Mouse (Mus musculus): ENCODE measurements around the gene Brd2. TPM values are rescaled to one million over a fixed set of nuclear protein-coding genes. Genes with fewer than 3 reads are reported as not detected.

Gene Brd2
- polyA plus RNA-seq, 1 experiment from 2014 or later: 74.9 TPM

- Histone ChIP-seq H3K4me2 (ENCODE audit: low read length) (no peak overlapping the region), H3K4me3 (ENCODE audit: control insufficient read depth in 1 of 2, insufficient read depth in 1 of 2, low read depth in 1 of 2, low read length in 2 of 2) (no peak overlapping the region), H3K27ac (replicated peaks in 1 of 2; ENCODE audit: control insufficient read depth in 1 of 2, insufficient read depth in 1 of 2, low read depth in 2 of 2, low read length in 2 of 2) (no peak overlapping the region), H3K9ac (ENCODE audit: low read length) (no peak overlapping the region), H3K36me3 (ENCODE audit: control insufficient read depth, insufficient read depth, low read length) (peaks cover 10% of the 10 kb centered on the region; the same call in 1 of the 2 replicates), H3K9me3 (ENCODE audit: control insufficient read depth, low read length) (no peaks in the 10 kb centered on the region), H3K4me1 (ENCODE audit: control insufficient read depth in 2 of 2, insufficient read depth in 2 of 2, low read length in 2 of 2) (peaks cover 2 to 15% of the 10 kb centered on the region in 2 experiments; a peak in 3 of 4 replicates), H3K27me3 (ENCODE audit: control insufficient read depth, insufficient read depth, low read length) (no peaks in the 10 kb centered on the region)
- ATAC-seq (ENCODE audit: insufficient number of reproducible peaks, insufficient read depth, low FRiP score, low read depth): no peak
- 77% methylated on average over 19 of the region's 19 CpGs for WGBS
Measured at GRCm38 (mm10) chr17:34130073-34130947, 7.9 kb upstream of the Brd2 start.

GRCm38 (mm10) chr17:34128944-34129791 lies 6.7 kb upstream of the Brd2 start:
- H3K27me3 ChIP-seq (ENCODE audit: control insufficient read depth, insufficient read depth, low read length): no peaks in the 10 kb centered on the region
- H3K9me3 ChIP-seq (ENCODE audit: control insufficient read depth, low read length): no peaks in the 10 kb centered on the region
- H3K36me3 ChIP-seq (ENCODE audit: control insufficient read depth, insufficient read depth, low read length): peaks cover 10% of the 10 kb centered on the region; the same call in 1 of the 2 replicates
- no peak for ATAC-seq (ENCODE audit: insufficient number of reproducible peaks, insufficient read depth, low FRiP score, low read depth)
- H3K27ac ChIP-seq (replicated peaks in 1 of 2; ENCODE audit: control insufficient read depth in 1 of 2, insufficient read depth in 1 of 2, low read depth in 2 of 2, low read length in 2 of 2): no peak overlapping the region
- H3K4me2 ChIP-seq (ENCODE audit: low read length): 0 out of 2 replicates have a peak overlapping the region, but pooled peaks have one; percentile 6
- whole genome bisulfite sequencing: 18% methylated on average over 18 of the region's 18 CpGs
- H3K4me3 ChIP-seq (ENCODE audit: control insufficient read depth in 1 of 2, insufficient read depth in 1 of 2, low read depth in 1 of 2, low read length in 2 of 2): no peak overlapping the region
- H3K9ac ChIP-seq (ENCODE audit: low read length): no peak overlapping the region
- H3K4me1 ChIP-seq (ENCODE audit: control insufficient read depth in 2 of 2, insufficient read depth in 2 of 2, low read length in 2 of 2): peaks cover 2 to 15% of the 10 kb centered on the region in 2 experiments; a peak in 3 of 4 replicates

GRCm38 (mm10) chr17:34128264-34128937 lies 6.0 kb upstream of the Brd2 start:
- Histone ChIP-seq H3K4me1 (ENCODE audit: control insufficient read depth in 2 of 2, insufficient read depth in 2 of 2, low read length in 2 of 2) (peaks cover 7 to 21% of the 10 kb centered on the region in 2 experiments), H3K36me3 (ENCODE audit: control insufficient read depth, insufficient read depth, low read length) (peaks cover 10% of the 10 kb centered on the region; the same call in 1 of the 2 replicates), H3K9ac (ENCODE audit: low read length) (no peak overlapping the region), H3K27ac (replicated peaks in 1 of 2; ENCODE audit: control insufficient read depth in 1 of 2, insufficient read depth in 1 of 2, low read depth in 2 of 2, low read length in 2 of 2) (no peak overlapping the region), H3K27me3 (ENCODE audit: control insufficient read depth, insufficient read depth, low read length) (no peaks in the 10 kb centered on the region), H3K9me3 (ENCODE audit: control insufficient read depth, low read length) (no peaks in the 10 kb centered on the region), H3K4me3 (ENCODE audit: control insufficient read depth in 1 of 2, insufficient read depth in 1 of 2, low read depth in 1 of 2, low read length in 2 of 2) (no peak overlapping the region), H3K4me2 (ENCODE audit: low read length) (no peak overlapping the region)
- ATAC-seq (ENCODE audit: insufficient number of reproducible peaks, insufficient read depth, low FRiP score, low read depth): no peak
- 27% methylated on average over 13 of the region's 13 CpGs for WGBS

- ATAC-seq (ENCODE audit: insufficient number of reproducible peaks, insufficient read depth, low FRiP score, low read depth): no peak
- Histone ChIP-seq H3K4me2 (ENCODE audit: low read length) (no peak overlapping the region), H3K4me3 (ENCODE audit: control insufficient read depth in 1 of 2, insufficient read depth in 1 of 2, low read depth in 1 of 2, low read length in 2 of 2) (no peak overlapping the region), H3K27me3 (ENCODE audit: control insufficient read depth, insufficient read depth, low read length) (no peaks in the 10 kb centered on the region), H3K9ac (ENCODE audit: low read length) (no peak overlapping the region), H3K9me3 (ENCODE audit: control insufficient read depth, low read length) (no peaks in the 10 kb centered on the region), H3K36me3 (ENCODE audit: control insufficient read depth, insufficient read depth, low read length) (peaks cover 10% of the 10 kb centered on the region; the same call in 1 of the 2 replicates), H3K27ac (replicated peaks in 1 of 2; ENCODE audit: control insufficient read depth in 1 of 2, insufficient read depth in 1 of 2, low read depth in 2 of 2, low read length in 2 of 2) (no peak overlapping the region), H3K4me1 (ENCODE audit: control insufficient read depth in 2 of 2, insufficient read depth in 2 of 2, low read length in 2 of 2) (peaks cover 7 to 25% of the 10 kb centered on the region in 2 experiments)
- 34% methylated on average over 6 of the region's 6 CpGs for WGBS
Measured at GRCm38 (mm10) chr17:34127475-34127874, 5.0 kb upstream of the Brd2 start.

- no peaks in the 10 kb centered on the region for H3K27me3 ChIP-seq (ENCODE audit: control insufficient read depth, insufficient read depth, low read length)
- no peak overlapping the region for H3K4me3 ChIP-seq (ENCODE audit: control insufficient read depth in 1 of 2, insufficient read depth in 1 of 2, low read depth in 1 of 2, low read length in 2 of 2)
- peaks cover 7 to 25% of the 10 kb centered on the region in 2 experiments for H3K4me1 ChIP-seq (ENCODE audit: control insufficient read depth in 2 of 2, insufficient read depth in 2 of 2, low read length in 2 of 2)
- no peaks in the 10 kb centered on the region for H3K9me3 ChIP-seq (ENCODE audit: control insufficient read depth, low read length)
- H3K4me2 ChIP-seq (ENCODE audit: low read length): no peak overlapping the region
- WGBS: 60% methylated on average over 9 of the region's 9 CpGs
- ATAC-seq (ENCODE audit: insufficient number of reproducible peaks, insufficient read depth, low FRiP score, low read depth): no peak
- H3K27ac ChIP-seq (replicated peaks in 1 of 2; ENCODE audit: control insufficient read depth in 1 of 2, insufficient read depth in 1 of 2, low read depth in 2 of 2, low read length in 2 of 2): no peak overlapping the region
- peaks cover 10% of the 10 kb centered on the region; the same call in 1 of the 2 replicates for H3K36me3 ChIP-seq (ENCODE audit: control insufficient read depth, insufficient read depth, low read length)
- peak overlapping the region; percentile 12; the same call in 1 of the 2 replicates for H3K9ac ChIP-seq (ENCODE audit: low read length)
Measured at GRCm38 (mm10) chr17:34126826-34127420, 4.5 kb upstream of the Brd2 start.

GRCm38 (mm10) chr17:34124649-34125048 lies 2.2 kb upstream of the Brd2 start:
- H3K4me2 ChIP-seq (ENCODE audit: low read length): no peak overlapping the region
- no peak overlapping the region for H3K4me3 ChIP-seq (ENCODE audit: control insufficient read depth in 1 of 2, insufficient read depth in 1 of 2, low read depth in 1 of 2, low read length in 2 of 2)
- no peaks in the 10 kb centered on the region for H3K9me3 ChIP-seq (ENCODE audit: control insufficient read depth, low read length)
- peaks cover 7 to 25% of the 10 kb centered on the region in 2 experiments for H3K4me1 ChIP-seq (ENCODE audit: control insufficient read depth in 2 of 2, insufficient read depth in 2 of 2, low read length in 2 of 2)
- H3K27me3 ChIP-seq (ENCODE audit: control insufficient read depth, insufficient read depth, low read length): no peaks in the 10 kb centered on the region
- peaks cover 10% of the 10 kb centered on the region; the same call in 1 of the 2 replicates for H3K36me3 ChIP-seq (ENCODE audit: control insufficient read depth, insufficient read depth, low read length)
- no peak overlapping the region for H3K9ac ChIP-seq (ENCODE audit: low read length)
- ATAC-seq (ENCODE audit: insufficient number of reproducible peaks, insufficient read depth, low FRiP score, low read depth): no peak
- no peak overlapping the region for H3K27ac ChIP-seq (replicated peaks in 1 of 2; ENCODE audit: control insufficient read depth in 1 of 2, insufficient read depth in 1 of 2, low read depth in 2 of 2, low read length in 2 of 2)
- WGBS: 64% methylated on average over 6 of the region's 6 CpGs
